Mouse (Mus musculus) liver, adult 2 months (tissue): ENCODE measurements around the gene Ankrd12. TPM values are rescaled to one million over a fixed set of nuclear protein-coding genes. Genes with fewer than 3 reads are reported as not detected.

ENCODE experiments used
- DNase-seq: peaks from one replicate; pipeline ENCODE4 v3.0.0-alpha.2; 2011; ENCODE audit warnings: low read depth, low spot score; ENCODE audit errors: extremely low read depth
- H3K27ac ChIP-seq: fragments of 200-500 bp; replicated peaks from 2 replicates; pipeline ENCODE4 v1.5.1; 2012; ENCODE audit warnings: low read depth, mild to moderate bottlenecking, control low read depth, inconsistent platforms, low read length; ENCODE audit not compliant: insufficient read depth
- H3K27me3 ChIP-seq: fragments of 200-500 bp; 2 replicates; pipeline ENCODE4 v1.6.1; 2012; ENCODE audit warnings: mild to moderate bottlenecking, moderate library complexity, low read length, inconsistent platforms; ENCODE audit not compliant: control insufficient read depth, insufficient read depth
- H3K36me3 ChIP-seq: fragments of 200-500 bp; 2 replicates; pipeline ENCODE4 v1.6.1; 2012; ENCODE audit warnings: low read length, inconsistent platforms; ENCODE audit not compliant: control insufficient read depth, insufficient read depth
- H3K4me1 ChIP-seq: fragments of 200-500 bp; 2 replicates; pipeline ENCODE4 v1.6.1; 2011; ENCODE audit warnings: low read length; ENCODE audit not compliant: control insufficient read depth, insufficient read depth
- H3K4me3 ChIP-seq: fragments of 200-500 bp; 2 replicates; pipeline ENCODE4 v1.5.1; 2011; ENCODE audit warnings: low read depth, mild to moderate bottlenecking, control low read depth, low read length, moderate library complexity; ENCODE audit not compliant: insufficient read depth
- H3K79me2 ChIP-seq: fragments of 200-500 bp; 2 replicates; pipeline ENCODE4 v1.6.1; 2012; ENCODE audit warnings: inconsistent platforms, mild to moderate bottlenecking, low read length, moderate library complexity; ENCODE audit not compliant: control insufficient read depth, insufficient read depth
- H3K9ac ChIP-seq: fragments of 200-500 bp; 2 replicates; pipeline ENCODE4 v1.6.1; 2012; ENCODE audit warnings: low read depth, mild to moderate bottlenecking, control low read depth, inconsistent platforms, low read length
- CTCF ChIP-seq: fragments of 200-500 bp; IDR thresholded peaks from 2 replicates; pipeline ENCODE4 v1.5.1; 2011; ENCODE audit warnings: low read depth, low read length, control low read depth
- POLR2A ChIP-seq: fragments of 200-500 bp; IDR thresholded peaks from 2 replicates; pipeline ENCODE4 v1.6.1; 2011; ENCODE audit warnings: low read length, control low read depth; ENCODE audit not compliant: insufficient read depth; ENCODE audit errors: extremely low read depth
- WGBS: fragments of 180-500 bp; shearing (Covaris S2); methylation state at CpG from one replicate; pipeline ENCODE4 v1.1.7; 2018; 5-methylcytosine and 5-hydroxymethylcytosine counted together
- polyA plus RNA-seq: library from polyadenylated mRNA; depleted of rRNA; stranded (reverse); fragments of >200 nt; gene quantifications from 2 replicates; pipeline ENCODE4 v1.2.3, GENCODE M21; 2012
- total RNA-seq: library from RNA; depleted of rRNA; stranded (reverse); fragments of >200 nt; gene quantifications from 2 replicates; pipeline ENCODE4 v1.2.3, GENCODE M21; 2014

Gene Ankrd12
- total and polyA plus RNA-seq, 2 experiments, result 0.87 to 10.3 TPM

GRCm38 (mm10) chr17:66106601-66107267 lies 29.8 kb upstream of the Ankrd12 start:
- peak; percentile 30 for DNase-seq
- 57% methylated on average over 10 of the region's 10 CpGs for WGBS
- H3K27ac ChIP-seq, result no peak overlapping the region
- no peaks in the 10 kb centered on the region for H3K27me3 ChIP-seq
- no peaks in the 10 kb centered on the region for H3K36me3 ChIP-seq
- TF ChIP-seq CTCF (peak; percentile 70), POLR2A (no peak)
- H3K79me2 ChIP-seq, result 0 out of 2 replicates have a peak, but pooled peaks cover 3% of the 10 kb centered on the region
- H3K4me3 ChIP-seq, result no peak overlapping the region
- H3K9ac ChIP-seq, result no peak overlapping the region
- H3K4me1 ChIP-seq, result 0 out of 2 replicates have a peak, but pooled peaks cover 6% of the 10 kb centered on the region

- Histone ChIP-seq H3K79me2 (peaks cover 10% of the 10 kb centered on the region; the same call in 1 of the 2 replicates), H3K27me3 (no peaks in the 10 kb centered on the region), H3K27ac (no peak overlapping the region), H3K4me1 (peaks cover 3% of the 10 kb centered on the region), H3K9ac (no peak overlapping the region), H3K4me3 (no peak overlapping the region), H3K36me3 (no peaks in the 10 kb centered on the region)
- DNase-seq, result no peak
- TF ChIP-seq POLR2A, result no peak
- 94% methylated on average over 7 of the region's 7 CpGs for WGBS
Observed at GRCm38 (mm10) chr17:66104076-66104475, 27.2 kb upstream of the Ankrd12 start.

- Histone ChIP-seq H3K9ac (peak within 1 kb of the TSS; percentile 91), H3K27me3 (no peaks in the 10 kb centered on the region), H3K27ac (peak within 1 kb of the TSS; percentile 93), H3K79me2 (peaks cover 22% of the 10 kb centered on the region; the same call in 1 of the 2 replicates), H3K4me3 (peak within 1 kb of the TSS; percentile 95), H3K4me1 (peaks cover 3% of the 10 kb centered on the region), H3K36me3 (no peaks in the 10 kb centered on the region)
- DNase-seq, result peak; percentile 80
- WGBS, result under 1% methylated on average over 64 of the region's 67 CpGs
- TF ChIP-seq CTCF, result peak; percentile 62; the same call in 1 of the 2 replicates
- peak; percentile 51 for TF ChIP-seq POLR2A
Observed at GRCm38 (mm10) chr17:66101380-66102330, 24.8 kb upstream of the Ankrd12 start, which contains the start of gene Ndufv2. Gene Ndufv2, minus strand, starts transcription at chr17:66101559.

- H3K27me3 ChIP-seq, result no peaks in the 10 kb centered on the region
- peak overlapping the region; percentile 91 for H3K9ac ChIP-seq
- H3K27ac ChIP-seq, result peak overlapping the region; percentile 93
- peak overlapping the region; percentile 95 for H3K4me3 ChIP-seq
- H3K36me3 ChIP-seq, result no peaks in the 10 kb centered on the region
- peaks cover 22% of the 10 kb centered on the region; the same call in 1 of the 2 replicates for H3K79me2 ChIP-seq
- peak; percentile 37 for DNase-seq
- H3K4me1 ChIP-seq, result peaks cover 3% of the 10 kb centered on the region
- no peak for TF ChIP-seq CTCF
- no peak for TF ChIP-seq POLR2A
- under 1% methylated on average over 41 of the region's 41 CpGs for whole genome bisulfite sequencing
Observed at GRCm38 (mm10) chr17:66100566-66101379, 23.9 kb upstream of the Ankrd12 start.

GRCm38 (mm10) chr17:66092664-66093063 lies 15.8 kb upstream of the Ankrd12 start:
- Histone ChIP-seq H3K9ac (no peak overlapping the region), H3K4me1 (peaks cover 2% of the 10 kb centered on the region), H3K36me3 (peaks cover 8% of the 10 kb centered on the region), H3K27ac (no peak overlapping the region), H3K4me3 (no peak overlapping the region), H3K79me2 (peaks cover 18% of the 10 kb centered on the region; the same call in 1 of the 2 replicates), H3K27me3 (no peaks in the 10 kb centered on the region)
- DNase-seq, result no peak
- 87% methylated on average over 3 of the region's 3 CpGs for WGBS
- no peak for TF ChIP-seq CTCF
- no peak for TF ChIP-seq POLR2A
